Mouse (Mus musculus) CH12.LX (cell line): ENCODE measurements around the gene Soga1. TPM values are rescaled to one million over a fixed set of nuclear protein-coding genes. Genes with fewer than 3 reads are reported as not detected.

Source experiments
- DNase-seq: peaks from one replicate; pipeline ENCODE4 v3.0.0-alpha.2; 2013; ENCODE audit errors: extremely low read depth
- H3K27ac ChIP-seq: 2 replicates; pipeline ENCODE4 v1.5.1; 2012; ENCODE audit warnings: low read depth, mild to moderate bottlenecking, control low read depth, moderate library complexity; ENCODE audit not compliant: insufficient read depth
- H3K27me3 ChIP-seq: replicated peaks from 2 replicates; pipeline ENCODE3; 2012; ENCODE audit warnings: inconsistent platforms
- H3K36me3 ChIP-seq, 2 experiments: replicated peaks in 1 of 2; 2 replicates each; pipeline versions ENCODE3 to v1.6.1; 2012; ENCODE audit warnings: inconsistent platforms in 1 of 2, low read length in 1 of 2, mild to moderate bottlenecking in 1 of 2, mixed read lengths in 1 of 2, moderate library complexity in 1 of 2; ENCODE audit not compliant: control insufficient read depth in 1 of 2, insufficient read depth in 1 of 2
- H3K4me1 ChIP-seq, 2 experiments: 2 replicates each; pipeline ENCODE4 v1.6.1; 2012; ENCODE audit warnings: inconsistent platforms in 1 of 2, moderate library complexity in 1 of 2; ENCODE audit not compliant: insufficient read depth in 2 of 2, control insufficient read depth in 1 of 2
- H3K4me2 ChIP-seq: 2 replicates; pipeline ENCODE4 v1.6.1; 2012; ENCODE audit warnings: low read depth, mild to moderate bottlenecking, control low read depth; ENCODE audit not compliant: poor library complexity, insufficient read depth, severe bottlenecking
- H3K4me3 ChIP-seq, 3 experiments: fragments of 150-350 bp in 1 of 3; sonication (generic) in 1 of 3; replicated peaks in 1 of 3; 2 replicates each; pipeline versions ENCODE3 to v1.5.1; 2011 to 2012; ENCODE audit warnings: low read depth in 2 of 3, low read length in 2 of 3, mild to moderate bottlenecking in 2 of 3, moderate library complexity in 2 of 3, control low read depth in 1 of 3, improper control_type of control experiment in 1 of 3, inconsistent platforms in 1 of 3, mixed read lengths in 1 of 3; ENCODE audit not compliant: poor library complexity in 1 of 3
- H3K79me2 ChIP-seq: replicated peaks from 2 replicates; pipeline ENCODE4 v1.6.1; 2012; ENCODE audit warnings: mild to moderate bottlenecking, moderate library complexity; ENCODE audit not compliant: control insufficient read depth, poor library complexity, insufficient read depth, severe bottlenecking; ENCODE audit errors: extremely low read depth
- H3K9ac ChIP-seq: 2 replicates; pipeline ENCODE4 v1.6.1; 2012; ENCODE audit warnings: low read depth, mild to moderate bottlenecking, control low read depth, moderate library complexity; ENCODE audit not compliant: insufficient read depth
- H3K9me3 ChIP-seq: replicated peaks from 2 replicates; pipeline ENCODE3; 2012; ENCODE audit warnings: low read length, inconsistent platforms, mixed read lengths
- BHLHE40 ChIP-seq: IDR thresholded peaks from 2 replicates; pipeline ENCODE4 v1.6.1; 2011; ENCODE audit warnings: mild to moderate bottlenecking, low read depth, low read length, improper control_type of control experiment
- CHD2 ChIP-seq: IDR thresholded peaks from 2 replicates; pipeline ENCODE4 v1.6.1; 2011; ENCODE audit warnings: low read length, improper control_type of control experiment
- CTCF ChIP-seq, 2 experiments: IDR thresholded peaks in 1 of 2; conservative IDR thresholded peaks in 1 of 2; 2 replicates each; pipeline ENCODE4 v1.5.1; 2011 to 2012; ENCODE audit warnings: low read depth in 2 of 2, low read length in 2 of 2, improper control_type of control experiment in 1 of 2, inconsistent platforms in 1 of 2, mild to moderate bottlenecking in 1 of 2, moderate library complexity in 1 of 2
- E2F4 ChIP-seq: IDR thresholded peaks from 2 replicates; pipeline ENCODE4 v1.6.1; 2011; ENCODE audit warnings: low read depth, low read length, improper control_type of control experiment; ENCODE audit not compliant: insufficient replicate concordance
- ELF1 ChIP-seq: IDR thresholded peaks from 2 replicates; pipeline ENCODE4 v1.6.1; 2014; ENCODE audit warnings: low read depth, mild to moderate bottlenecking, inconsistent platforms, low read length, improper control_type of control experiment
- GABPA ChIP-seq: IDR thresholded peaks from 2 replicates; pipeline ENCODE4 v1.6.1; 2012; ENCODE audit warnings: low read depth, low read length, improper control_type of control experiment, inconsistent platforms; ENCODE audit not compliant: insufficient replicate concordance
- HCFC1 ChIP-seq: IDR thresholded peaks from 2 replicates; pipeline ENCODE4 v1.6.1; 2012; ENCODE audit warnings: low read depth, mild to moderate bottlenecking, inconsistent platforms, low read length, improper control_type of control experiment
- IRF4 ChIP-seq: IDR thresholded peaks from 2 replicates; pipeline ENCODE4 v1.6.1; 2014; ENCODE audit warnings: low read depth, mild to moderate bottlenecking, inconsistent platforms, low read length, improper control_type of control experiment
- JUN ChIP-seq: IDR thresholded peaks from 2 replicates; pipeline ENCODE4 v1.6.1; 2011; ENCODE audit warnings: low read depth, mild to moderate bottlenecking, low read length, improper control_type of control experiment, moderate library complexity; ENCODE audit not compliant: insufficient read depth
- MAFK ChIP-seq: IDR thresholded peaks from 2 replicates; pipeline ENCODE4 v1.6.1; 2011; ENCODE audit warnings: low read length, improper control_type of control experiment; ENCODE audit not compliant: insufficient replicate concordance
- MXI1 ChIP-seq: IDR thresholded peaks from 2 replicates; pipeline ENCODE4 v1.6.1; 2011; ENCODE audit warnings: mild to moderate bottlenecking, low read depth, low read length, improper control_type of control experiment
- NELFE ChIP-seq: IDR thresholded peaks from 2 replicates; pipeline ENCODE4 v1.6.1; 2011; ENCODE audit warnings: low read depth, low read length, improper control_type of control experiment
- PAX5 ChIP-seq: IDR thresholded peaks from 2 replicates; pipeline ENCODE4 v1.6.1; 2012; ENCODE audit warnings: low read length, inconsistent platforms, mixed read lengths
- POLR2A ChIP-seq: IDR thresholded peaks from 2 replicates; pipeline ENCODE4 v1.6.1; 2011; ENCODE audit warnings: low read depth, mild to moderate bottlenecking, improper control_type of control experiment, low read length
- RAD21 ChIP-seq: IDR thresholded peaks from 2 replicates; pipeline ENCODE4 v1.6.1; 2011; ENCODE audit warnings: low read depth, mild to moderate bottlenecking, low read length, improper control_type of control experiment, moderate library complexity
- RCOR1 ChIP-seq: conservative IDR thresholded peaks from 2 replicates; pipeline ENCODE4 v1.6.1; 2012; ENCODE audit warnings: low read depth, mild to moderate bottlenecking, inconsistent platforms, low read length, improper control_type of control experiment
- SMC3 ChIP-seq: IDR thresholded peaks from 2 replicates; pipeline ENCODE4 v1.6.1; 2011; ENCODE audit warnings: low read depth, low read length, improper control_type of control experiment
- ZC3H11A ChIP-seq: IDR thresholded peaks from 2 replicates; pipeline ENCODE4 v1.6.1; 2012; ENCODE audit warnings: low read depth, mild to moderate bottlenecking, inconsistent platforms, low read length, improper control_type of control experiment
- ZKSCAN1 ChIP-seq: IDR thresholded peaks from 2 replicates; pipeline ENCODE4 v1.6.1; 2012; ENCODE audit warnings: low read depth, inconsistent platforms, low read length, improper control_type of control experiment, borderline replicate concordance
- dilution Hi-C: fragments of 300-500 bp; cut with MboI; formaldehyde crosslinking; loops from 2 replicates; pipeline ENCODE4 v1.14.3; 2020; ENCODE audit warnings: low sequenced_read_pairs; ENCODE audit not compliant: extremely low pct_unique_long_range_greater_than_20kb, extremely low pct_ligation_motif_present
- in situ Hi-C: fragments of 300-500 bp; cut with MboI; formaldehyde crosslinking; loops from 3 replicates; pipeline ENCODE4 v1.14.3; 2019; ENCODE audit warnings: low sequenced_read_pairs, low pct_ligation_motif_present, low pct_unique_long_range_greater_than_20kb, mixed read lengths
- polyA plus RNA-seq: library from polyadenylated mRNA; unstranded; fragments of >175 nt; gene quantifications from 2 replicates; pipeline ENCODE4 v1.2.1, GENCODE M21; 2012; ENCODE audit warnings: low read depth; ENCODE audit not compliant: insufficient read length
- total RNA-seq, 2 experiments: library from RNA; depleted of rRNA; stranded (reverse); fragments of 300-350 nt in 1 of 2; fragments of >200 nt in 1 of 2; gene quantifications; 2 replicates each; pipeline ENCODE4 v1.2.3; 2012 to 2014

The Soga1 gene
- total and polyA plus RNA-seq, 3 experiments = 0.39 to 2.0 (median 2.0) TPM

DNA sequence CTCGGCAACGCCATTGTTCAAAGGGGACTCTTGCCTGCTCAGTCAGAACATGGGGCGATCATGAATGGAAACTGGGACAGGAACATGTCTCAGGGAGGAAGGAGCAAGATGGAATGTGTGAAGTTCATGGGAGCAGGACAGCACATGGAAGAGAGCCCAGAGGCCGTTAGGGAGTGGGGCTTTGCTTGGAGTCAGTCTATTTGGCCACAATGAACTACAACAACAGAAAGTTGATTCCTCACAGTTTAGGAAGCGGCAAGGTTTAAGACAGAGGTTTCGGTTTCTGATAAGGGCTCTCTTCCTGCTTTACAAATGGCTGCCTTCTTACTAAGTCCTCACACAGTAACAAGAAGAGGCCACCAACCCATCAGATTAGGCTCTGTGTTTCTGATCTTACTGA, 111.7 kb downstream of the Soga1 start:
- Histone ChIP-seq H3K27me3 (no peaks in the 10 kb centered on the region), H3K27ac (no peak overlapping the region), H3K9ac (no peak overlapping the region), H3K9me3 (no peaks in the 10 kb centered on the region), H3K4me1 (peaks cover under 1 to 2% of the 10 kb centered on the region in 2 experiments; a peak in 3 of 4 replicates), H3K4me2 (no peak overlapping the region), H3K36me3 (peaks cover 3 to 27% of the 10 kb centered on the region in 2 experiments), H3K79me2 (no peaks in the 10 kb centered on the region), H3K4me3 (no peak overlapping the region)
- DNase-seq = no peak
- in situ Hi-C loops (no loop called here), dilution Hi-C loops (no loop called here)
- no peak for TF ChIP-seq E2F4
- no peak for TF ChIP-seq RCOR1
- TF ChIP-seq SMC3 = no peak
- TF ChIP-seq BHLHE40 = no peak
- TF ChIP-seq HCFC1 = no peak
- no peak for TF ChIP-seq ZC3H11A
- TF ChIP-seq IRF4 = no peak
- no peak for TF ChIP-seq CTCF (conservative IDR thresholded peaks at IDR 0.05 in 1 of 2, IDR thresholded peaks at IDR 0.05 in 1 of 2; ENCODE audit: low read depth in 2 of 2, low read length in 2 of 2)
- TF ChIP-seq MXI1 = no peak
- no peak for TF ChIP-seq RAD21
- no peak for TF ChIP-seq MAFK
- no peak for TF ChIP-seq POLR2A
- TF ChIP-seq CHD2 = no peak
- no peak for TF ChIP-seq ELF1
- TF ChIP-seq JUN = no peak
- no peak for TF ChIP-seq NELFE
- TF ChIP-seq GABPA = no peak
- TF ChIP-seq ZKSCAN1 = no peak
- TF ChIP-seq PAX5 = no peak

Other genes with a start within 250 kb of the Soga1 start
- 10.4 and 12.2 TPM in 2 replicates for gene Tgif2, start 239.2 kb downstream of the Soga1 start, total RNA-seq (2012; rRNA removed)
- gene Tgif2, start 239.2 kb downstream of the Soga1 start, total RNA-seq (2014; rRNA removed) = 10.3 TPM in 2 replicates
- 11.1 and 11.3 TPM in 2 replicates for gene Tgif2, start 239.2 kb downstream of the Soga1 start, polyA plus RNA-seq
- gene 4930518I15Rik, start 221.3 kb downstream of the Soga1 start, total RNA-seq (2012; rRNA removed) = 0.63 and 0.72 TPM in 2 replicates
- gene 4930518I15Rik, start 221.3 kb downstream of the Soga1 start, total RNA-seq (2014; rRNA removed) = 0.35 and 0.51 TPM in 2 replicates
- gene 4930518I15Rik, start 221.3 kb downstream of the Soga1 start, polyA plus RNA-seq = 0.30 and 0.81 TPM in 2 replicates
- gene Rab5if, start 216.1 kb downstream of the Soga1 start, total RNA-seq (2012; rRNA removed) = 111 and 146 TPM in 2 replicates
- gene Rab5if, start 216.1 kb downstream of the Soga1 start, total RNA-seq (2014; rRNA removed) = 182 and 186 TPM in 2 replicates
- 174 and 205 TPM in 2 replicates for gene Rab5if, start 216.1 kb downstream of the Soga1 start, polyA plus RNA-seq
- gene Sla2, start 192.1 kb downstream of the Soga1 start, total RNA-seq (2012; rRNA removed) = 3.2 and 3.8 TPM in 2 replicates
- 0.49 and 1.1 TPM in 2 replicates for gene Sla2, start 192.1 kb downstream of the Soga1 start, total RNA-seq (2014; rRNA removed)
- gene Sla2, start 192.1 kb downstream of the Soga1 start, polyA plus RNA-seq = 1.4 and 1.9 TPM in 2 replicates
- 20.9 and 21.8 TPM in 2 replicates for gene Ndrg3, start 87.2 kb downstream of the Soga1 start, total RNA-seq (2012; rRNA removed)
- gene Ndrg3, start 87.2 kb downstream of the Soga1 start, total RNA-seq (2014; rRNA removed) = 12.9 and 16.6 TPM in 2 replicates
- 27.5 and 34.3 TPM in 2 replicates for gene Ndrg3, start 87.2 kb downstream of the Soga1 start, polyA plus RNA-seq
- gene Dsn1, start 72.1 kb downstream of the Soga1 start, total RNA-seq (2012; rRNA removed) = 23.2 and 23.4 TPM in 2 replicates
- 34.3 and 38.0 TPM in 2 replicates for gene Dsn1, start 72.1 kb downstream of the Soga1 start, total RNA-seq (2014; rRNA removed)
- gene Dsn1, start 72.1 kb downstream of the Soga1 start, polyA plus RNA-seq = 25.6 and 26.5 TPM in 2 replicates
- gene Tldc2, start 7.8 kb upstream of the Soga1 start, total RNA-seq (2012; rRNA removed) = not detected in 2 replicates
- gene Tldc2, start 7.8 kb upstream of the Soga1 start, total RNA-seq (2014; rRNA removed) = not detected in 2 replicates
- not detected in 2 replicates for gene Tldc2, start 7.8 kb upstream of the Soga1 start, polyA plus RNA-seq
- gene Samhd1, start 56.0 kb upstream of the Soga1 start, total RNA-seq (2012; rRNA removed) = 32.8 and 33.2 TPM in 2 replicates
- gene Samhd1, start 56.0 kb upstream of the Soga1 start, total RNA-seq (2014; rRNA removed) = 67.9 and 79.7 TPM in 2 replicates
- 79.5 and 81.1 TPM in 2 replicates for gene Samhd1, start 56.0 kb upstream of the Soga1 start, polyA plus RNA-seq
- 14.9 and 16.0 TPM in 2 replicates for gene Rbl1, start 125.3 kb upstream of the Soga1 start, total RNA-seq (2012; rRNA removed)
- 27.4 and 29.5 TPM in 2 replicates for gene Rbl1, start 125.3 kb upstream of the Soga1 start, total RNA-seq (2014; rRNA removed)
- gene Rbl1, start 125.3 kb upstream of the Soga1 start, polyA plus RNA-seq = 21.9 and 23.2 TPM in 2 replicates
- gene Rpn2, start 199.8 kb upstream of the Soga1 start, total RNA-seq (2012; rRNA removed) = 336 and 350 TPM in 2 replicates
- gene Rpn2, start 199.8 kb upstream of the Soga1 start, total RNA-seq (2014; rRNA removed) = 277 and 301 TPM in 2 replicates
- gene Rpn2, start 199.8 kb upstream of the Soga1 start, polyA plus RNA-seq = 255 and 296 TPM in 2 replicates
- gene Mroh8, start 200.3 kb upstream of the Soga1 start, total RNA-seq (2012; rRNA removed) = 0.25 TPM in 2 replicates
- gene Mroh8, start 200.3 kb upstream of the Soga1 start, total RNA-seq (2014; rRNA removed) = 0.16 TPM in 1 of 2 replicates, not detected in the other
- gene Mroh8, start 200.3 kb upstream of the Soga1 start, polyA plus RNA-seq = 0.25 and 0.41 TPM in 2 replicates